Mouse (Mus musculus) activated CD4-positive, CD25-positive, alpha-beta regulatory T cell, adult 4 months (primary cell): ENCODE data around the gene Mpped1. TPM values are rescaled to one million over a fixed set of nuclear protein-coding genes. Genes with fewer than 3 reads are reported as not detected.

ENCODE experiments used
- ATAC-seq: one replicate; pipeline ENCODE4 v1.8.0; 2017
- polyA plus RNA-seq, 2 experiments: library from polyadenylated mRNA; unstranded; fragments of 100-300 nt; shearing (Covaris generic); gene quantifications; one replicate each; pipeline ENCODE4 v1.2.1; 2017

Gene Mpped1
- polyA plus RNA-seq, 2 experiments from 2014 or later = not detected

DNA sequence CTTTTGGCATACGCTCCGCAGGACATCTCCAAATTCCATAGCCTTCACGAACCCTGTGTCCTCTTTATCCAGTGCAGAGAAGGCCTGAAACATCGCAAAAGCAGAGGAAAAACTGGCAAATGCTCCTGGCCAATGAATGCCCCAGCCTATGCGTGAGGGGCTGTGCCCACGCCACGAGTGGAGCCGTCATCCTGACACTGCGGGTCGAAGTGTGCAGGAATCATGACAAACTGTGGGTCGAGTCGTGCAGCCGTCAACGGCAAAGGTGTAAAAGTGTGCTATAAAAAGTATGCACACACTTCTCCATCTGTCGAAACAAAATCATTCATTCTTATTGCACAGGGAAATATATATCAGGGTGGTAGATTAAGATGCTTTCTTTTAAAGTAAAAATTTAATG lies 113.6 kb downstream of the Mpped1 start:
- no peak for ATAC-seq

DNA sequence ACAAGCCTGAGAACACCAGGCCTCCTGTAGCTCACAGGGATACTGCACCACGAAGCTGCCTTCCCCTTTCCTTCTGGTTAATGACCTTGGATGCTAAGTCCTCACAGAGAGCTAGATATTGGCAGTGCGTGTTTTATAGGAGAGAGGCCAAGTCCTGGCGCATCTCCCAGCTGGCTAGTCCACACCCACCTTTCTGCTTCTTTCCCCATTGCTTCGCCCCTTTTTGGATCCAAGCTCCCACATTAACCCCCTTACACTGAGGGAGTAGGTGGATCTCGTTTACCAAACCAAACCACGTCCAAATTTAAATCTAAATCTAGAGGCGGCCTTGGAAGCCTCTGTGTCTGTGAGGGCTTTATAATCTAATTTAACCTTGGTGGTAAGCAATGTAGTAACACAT lies 115.0 kb downstream of the Mpped1 start:
- no peak for ATAC-seq

DNA sequence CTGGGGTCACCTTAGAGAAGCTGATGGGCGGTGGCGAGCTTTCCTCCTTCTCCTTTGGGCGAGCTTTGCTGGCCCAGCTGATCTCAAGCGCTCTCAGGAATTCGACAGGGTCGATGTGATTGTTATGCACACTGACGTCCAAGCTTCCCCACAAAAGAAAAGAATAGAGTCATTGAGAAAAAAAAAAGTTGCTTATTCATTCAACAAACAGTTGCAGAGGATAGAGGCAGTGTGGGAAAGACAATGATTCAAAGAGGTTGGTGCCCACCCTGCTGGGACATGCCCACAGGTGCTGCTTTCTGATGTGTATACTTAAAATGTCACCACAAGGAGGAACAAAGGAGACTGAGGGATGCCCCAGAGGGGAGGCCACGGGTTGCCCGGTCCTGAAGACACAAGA lies 116.7 kb downstream of the Mpped1 start:
- ATAC-seq = no peak

DNA sequence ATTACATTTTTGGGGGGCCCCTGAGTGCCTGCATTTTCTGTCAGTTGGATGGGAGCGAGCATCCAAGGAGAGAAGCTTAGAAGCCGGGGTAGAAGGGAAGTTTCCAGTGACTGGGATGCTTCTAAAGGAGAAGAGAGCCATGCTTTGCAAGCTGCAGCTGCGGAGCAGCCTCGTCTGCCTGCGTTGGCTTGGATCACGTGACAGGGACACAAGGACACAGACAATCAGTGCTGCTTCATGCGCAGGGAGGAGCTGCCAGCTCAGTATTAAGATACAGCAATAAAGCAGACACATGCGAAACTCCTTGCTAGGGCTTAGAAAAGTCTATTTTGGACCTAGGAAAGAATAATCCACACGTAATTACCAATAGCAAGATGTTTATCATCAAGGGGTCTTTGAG lies 118.0 kb downstream of the Mpped1 start:
- ATAC-seq = no peak

DNA sequence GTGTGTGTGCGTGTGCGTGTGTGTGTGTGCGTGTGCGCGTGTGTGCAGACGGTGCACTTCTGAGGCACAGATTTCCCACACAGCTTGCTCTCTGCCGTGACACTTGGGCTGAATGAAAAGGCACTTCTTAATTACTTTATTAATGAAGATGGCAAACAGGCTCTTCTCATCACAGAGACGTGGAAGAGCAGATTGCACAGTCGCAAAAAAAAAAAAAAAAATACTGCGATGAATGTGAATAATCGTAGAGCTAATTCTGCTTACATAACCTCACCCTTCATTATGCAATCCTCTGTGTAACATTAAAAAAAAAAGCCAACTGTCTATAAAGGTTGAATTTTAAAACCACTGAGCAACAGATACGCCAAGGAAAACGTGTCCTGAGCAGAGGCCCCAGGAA lies 127.2 kb downstream of the Mpped1 start:
- no peak for ATAC-seq

Other genes with a start within 250 kb of the Mpped1 start
- gene Tspo, start 215.9 kb upstream of the Mpped1 start, polyA plus RNA-seq = 100 to 1,000 TPM; 372 to 374 TPM
- gene Mcat, start 215.7 kb upstream of the Mpped1 start, polyA plus RNA-seq = 1 to 10 TPM; 3.3 to 3.4 TPM
- gene Ttll12, start 184.3 kb upstream of the Mpped1 start, polyA plus RNA-seq = 10 to 100 TPM; 12.2 to 14.2 TPM
- gene Scube1, start 54.4 kb upstream of the Mpped1 start, polyA plus RNA-seq = not detected